Mouse (Mus musculus) embryonic facial prominence, embryonic 10.5 days (tissue): ENCODE results near the gene Aspg. TPM values are rescaled to one million over a fixed set of nuclear protein-coding genes. Genes with fewer than 3 reads are reported as not detected.

Source experiments
- DNase-seq: peaks from one replicate; pipeline ENCODE4 v3.0.0-alpha.2; 2017; ENCODE audit warnings: low spot score
- H3K27ac ChIP-seq: fragments of 300-500 bp; sonication (generic); replicated peaks from 2 replicates; pipeline ENCODE4 v1.5.1; 2016; ENCODE audit warnings: mild to moderate bottlenecking
- H3K27me3 ChIP-seq: fragments of 300-500 bp; sonication (generic); replicated peaks from 2 replicates; pipeline ENCODE4 v1.6.1; 2016; ENCODE audit warnings: low read depth, mild to moderate bottlenecking; ENCODE audit not compliant: poor library complexity, severe bottlenecking
- H3K36me3 ChIP-seq: fragments of 300-500 bp; sonication (generic); replicated peaks from 2 replicates; pipeline ENCODE4 v1.6.1; 2016; ENCODE audit warnings: mild to moderate bottlenecking, moderate library complexity
- H3K4me1 ChIP-seq: fragments of 300-500 bp; sonication (generic); 2 replicates; pipeline ENCODE4 v1.6.1; 2016
- H3K4me3 ChIP-seq: fragments of 300-500 bp; sonication (generic); 2 replicates; pipeline ENCODE4 v1.5.1; 2016; ENCODE audit warnings: mild to moderate bottlenecking, moderate library complexity
- H3K9me3 ChIP-seq: fragments of 300-500 bp; sonication (generic); 2 replicates; pipeline ENCODE4 v1.6.1; 2016; ENCODE audit warnings: mild to moderate bottlenecking
- WGBS: fragments of 180-500 bp; shearing (Covaris S2); methylation state at CpG from one replicate; pipeline ENCODE4 v1.1.7; 2016; 5-methylcytosine and 5-hydroxymethylcytosine counted together
- polyA plus RNA-seq: library from polyadenylated mRNA; unstranded; fragments of >200 nt; fragmentation: Nextera tagmentation; extraction: Ambion mirVana; gene quantifications from 2 replicates; pipeline ENCODE4 v1.2.1, GENCODE M21; 2016

The Aspg gene
- polyA plus RNA-seq, 1 experiment from 2014 or later, result 2.7 TPM

DNA sequence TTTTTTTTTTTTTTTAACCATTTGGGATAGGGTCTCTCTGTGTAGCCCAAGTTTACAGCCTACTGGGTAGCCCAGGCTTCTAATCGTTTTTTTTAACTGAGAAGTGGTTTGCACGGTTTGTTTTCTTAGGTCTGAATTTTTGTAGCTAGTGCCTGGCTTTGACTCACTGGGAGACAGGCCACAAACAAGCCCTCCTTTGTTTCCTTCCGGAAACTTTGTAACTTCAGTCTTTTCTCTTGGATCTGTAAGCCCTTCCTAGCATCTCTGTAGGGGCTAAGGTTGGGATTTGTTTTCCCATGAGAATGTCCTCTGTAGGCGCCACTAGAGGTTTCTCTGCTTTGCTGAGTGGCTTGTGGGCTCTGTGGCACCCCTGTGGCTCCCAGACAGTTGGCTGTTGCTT, 6.4 kb upstream of the Aspg start:
- Histone ChIP-seq H3K36me3 (no peaks in the 10 kb centered on the region), H3K9me3 (no peaks in the 10 kb centered on the region), H3K27me3 (no peaks in the 10 kb centered on the region; the same call in 1 of the 2 replicates), H3K27ac (no peak overlapping the region), H3K4me1 (peaks cover 6% of the 10 kb centered on the region; the same call in 1 of the 2 replicates), H3K4me3 (no peak overlapping the region)
- 39% methylated on average over 4 of the region's 4 CpGs for WGBS
- no peak for DNase-seq

GRCm38 (mm10) chr12:112101045-112101444, 5.4 kb upstream of the Aspg start:
- Histone ChIP-seq H3K27me3 (peaks cover 1% of the 10 kb centered on the region; the same call in 1 of the 2 replicates), H3K36me3 (no peaks in the 10 kb centered on the region), H3K4me3 (no peak overlapping the region), H3K4me1 (peaks cover 6% of the 10 kb centered on the region; the same call in 1 of the 2 replicates), H3K27ac (no peak overlapping the region; the same call in 1 of the 2 replicates), H3K9me3 (no peaks in the 10 kb centered on the region)
- 64% methylated on average over 4 of the region's 4 CpGs for WGBS
- no peak for DNase-seq

GRCm38 (mm10) chr12:112103179-112103578, 3.3 kb upstream of the Aspg start:
- no peaks in the 10 kb centered on the region for H3K36me3 ChIP-seq
- peaks cover 23% of the 10 kb centered on the region for H3K4me1 ChIP-seq
- no peak overlapping the region for H3K4me3 ChIP-seq
- DNase-seq, result no peak
- H3K27ac ChIP-seq, result no peak overlapping the region
- 92% methylated on average over 5 of the region's 5 CpGs for WGBS
- H3K9me3 ChIP-seq, result no peaks in the 10 kb centered on the region
- H3K27me3 ChIP-seq, result peaks cover 23% of the 10 kb centered on the region

- no peak for DNase-seq
- Histone ChIP-seq H3K27ac (no peak overlapping the region), H3K4me1 (peaks cover 23% of the 10 kb centered on the region), H3K4me3 (no peak overlapping the region), H3K9me3 (no peaks in the 10 kb centered on the region), H3K27me3 (peaks cover 24% of the 10 kb centered on the region), H3K36me3 (no peaks in the 10 kb centered on the region)
- WGBS, result 88% methylated on average over 11 of the region's 11 CpGs
These were observed 1.6 kb upstream of the Aspg start for GRCm38 (mm10) chr12:112104890-112105289.

DNA sequence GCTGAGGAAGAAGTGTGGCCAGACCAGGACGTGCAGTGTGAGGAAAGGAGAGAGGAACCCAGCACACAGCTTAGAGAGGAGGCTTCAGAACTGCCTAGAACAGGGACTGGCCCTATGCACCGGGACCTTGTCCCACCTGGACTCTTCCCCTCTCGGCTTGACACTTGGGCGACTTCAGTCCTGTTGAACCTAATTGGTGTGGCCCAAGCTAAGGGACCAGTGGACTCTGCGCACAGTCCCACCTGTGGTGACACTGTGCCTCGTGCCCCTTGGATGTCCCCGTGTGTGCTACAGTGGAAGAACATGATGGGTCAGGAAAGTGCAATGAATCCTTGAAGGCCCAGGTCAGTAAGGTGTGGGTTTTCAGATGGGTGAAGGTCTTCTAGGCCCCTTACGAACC, 1.2 kb downstream of the Aspg start:
- WGBS, result 83% methylated on average over 8 of the region's 8 CpGs
- Histone ChIP-seq H3K4me1 (peaks cover 21% of the 10 kb centered on the region), H3K4me3 (no peak overlapping the region), H3K27me3 (peaks cover 44% of the 10 kb centered on the region), H3K9me3 (no peaks in the 10 kb centered on the region), H3K27ac (no peak overlapping the region), H3K36me3 (no peaks in the 10 kb centered on the region)
- no peak for DNase-seq

- no peak for DNase-seq
- no peak overlapping the region for H3K4me3 ChIP-seq
- H3K27me3 ChIP-seq, result peaks cover 44% of the 10 kb centered on the region
- no peaks in the 10 kb centered on the region for H3K9me3 ChIP-seq
- WGBS, result 87% methylated on average over 11 of the region's 11 CpGs
- H3K36me3 ChIP-seq, result no peaks in the 10 kb centered on the region
- H3K4me1 ChIP-seq, result peaks cover 31% of the 10 kb centered on the region
- no peak overlapping the region for H3K27ac ChIP-seq
These were observed 2.4 kb downstream of the Aspg start for GRCm38 (mm10) chr12:112108696-112109445.

DNA sequence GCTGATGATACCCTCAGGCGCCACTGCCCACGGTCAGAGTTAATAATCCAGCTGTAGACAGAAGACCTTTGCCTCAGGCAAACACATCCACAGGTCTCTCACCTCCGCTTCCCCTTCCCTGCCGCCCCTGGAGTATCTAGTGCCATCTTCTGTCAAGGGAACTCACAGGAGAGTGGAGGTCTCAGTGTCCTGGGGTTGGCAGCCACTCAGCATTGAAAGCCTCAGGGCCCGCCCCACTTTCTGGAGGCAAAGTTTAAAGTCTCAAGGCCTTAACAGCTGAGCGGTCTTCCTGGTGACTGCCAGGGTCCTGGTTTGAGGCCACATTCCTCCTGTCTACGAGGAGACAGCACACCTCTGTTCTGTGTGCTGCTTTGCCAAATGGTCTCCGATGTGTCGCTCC, 3.2 kb downstream of the Aspg start:
- H3K27me3 ChIP-seq, result peaks cover 52% of the 10 kb centered on the region
- WGBS, result 82% methylated on average over 9 of the region's 9 CpGs
- no peaks in the 10 kb centered on the region for H3K9me3 ChIP-seq
- no peak for DNase-seq
- no peak overlapping the region for H3K27ac ChIP-seq
- H3K4me3 ChIP-seq, result no peak overlapping the region
- H3K4me1 ChIP-seq, result peaks cover 31% of the 10 kb centered on the region
- no peaks in the 10 kb centered on the region for H3K36me3 ChIP-seq

DNA sequence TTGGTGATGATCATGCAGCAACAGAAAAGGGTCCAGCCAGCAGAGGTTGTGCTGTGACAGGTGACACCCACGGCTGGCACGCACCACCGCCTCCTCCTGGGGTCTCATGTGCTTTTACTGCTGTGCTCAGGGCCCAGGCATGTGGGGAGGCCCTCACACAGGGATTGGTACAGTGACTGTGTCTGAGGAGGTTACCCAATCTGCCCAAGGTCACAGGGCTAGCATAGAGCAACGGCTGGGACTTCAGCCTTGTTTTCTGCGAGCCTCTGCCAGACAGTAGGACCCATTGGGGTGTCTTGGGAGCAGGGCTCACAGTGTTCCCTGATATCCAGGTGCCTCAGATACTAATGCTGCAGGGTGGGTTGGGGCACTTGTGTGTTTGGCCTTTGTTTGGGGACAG, 4.8 kb downstream of the Aspg start:
- WGBS, result 89% methylated on average over 5 of the region's 5 CpGs
- Histone ChIP-seq H3K9me3 (no peaks in the 10 kb centered on the region), H3K4me1 (peaks cover 28% of the 10 kb centered on the region), H3K36me3 (no peaks in the 10 kb centered on the region), H3K27me3 (peaks cover 50% of the 10 kb centered on the region), H3K27ac (no peak overlapping the region), H3K4me3 (no peak overlapping the region)
- DNase-seq, result no peak

DNA sequence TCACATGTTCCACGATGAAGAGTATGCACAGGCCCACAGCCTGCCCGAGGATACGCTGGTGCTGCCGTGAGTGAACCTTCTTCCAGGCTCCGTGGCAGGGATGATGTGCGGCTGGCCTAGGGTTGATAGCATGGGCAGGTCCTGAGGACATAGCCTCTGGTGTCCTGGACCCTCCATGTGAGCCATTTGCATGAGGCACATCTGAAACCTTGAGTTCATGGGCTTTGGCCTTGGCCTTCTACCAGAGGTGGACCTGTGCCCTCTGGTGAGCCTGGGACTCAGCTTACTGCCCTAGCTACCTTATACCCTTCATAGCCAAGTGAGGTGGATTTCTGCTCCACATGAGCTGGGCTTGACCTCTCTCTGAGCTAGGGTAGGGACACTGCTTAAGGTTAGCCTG, 5.8 kb downstream of the Aspg start:
- Histone ChIP-seq H3K4me1 (peaks cover 19% of the 10 kb centered on the region), H3K4me3 (no peak overlapping the region), H3K27me3 (peaks cover 46% of the 10 kb centered on the region), H3K9me3 (no peaks in the 10 kb centered on the region), H3K27ac (no peak overlapping the region), H3K36me3 (no peaks in the 10 kb centered on the region)
- 92% methylated on average over 6 of the region's 6 CpGs for WGBS
- DNase-seq, result no peak

DNA sequence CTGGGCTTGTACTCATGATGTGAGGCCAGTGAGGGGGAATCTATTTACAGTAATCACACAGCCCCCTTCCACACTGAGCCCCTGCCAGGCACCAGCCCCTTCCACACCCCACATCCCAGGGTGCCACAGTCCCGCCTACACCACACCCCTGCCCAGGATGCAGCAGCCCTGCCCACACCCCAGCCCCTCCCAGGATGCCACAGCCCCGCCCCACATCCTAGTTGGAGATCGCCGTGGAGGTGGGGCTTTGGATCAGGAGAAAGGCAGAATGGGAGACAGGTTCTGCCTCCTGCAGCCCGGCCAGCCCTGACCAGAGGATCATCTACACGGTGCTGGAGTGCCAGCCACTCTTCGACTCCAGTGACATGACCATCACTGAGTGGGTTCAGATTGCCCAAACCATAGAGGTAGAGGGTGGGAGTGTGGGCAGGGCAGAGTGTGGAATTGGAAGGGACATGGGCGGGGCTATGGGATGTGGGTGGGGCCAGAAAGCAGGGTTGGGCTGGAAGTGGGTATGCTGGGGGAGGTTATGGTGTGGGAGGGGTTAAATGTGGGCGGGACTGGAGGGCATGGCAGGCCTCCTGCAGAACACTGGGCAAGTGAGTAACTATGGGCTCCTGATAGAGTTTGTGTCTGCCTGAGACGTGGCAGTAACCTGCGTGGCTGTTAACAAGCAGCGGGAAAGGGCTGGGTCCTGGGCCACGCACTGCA, 6.4 kb downstream of the Aspg start:
- no peak for DNase-seq
- WGBS, result 21% methylated on average over 13 of the region's 13 CpGs

GRCm38 (mm10) chr12:112113710-112114109, 7.2 kb downstream of the Aspg start:
- H3K4me3 ChIP-seq, result no peak overlapping the region
- peaks cover 40% of the 10 kb centered on the region for H3K27me3 ChIP-seq
- DNase-seq, result peak; percentile 85
- no peaks in the 10 kb centered on the region for H3K9me3 ChIP-seq
- peaks cover 16% of the 10 kb centered on the region for H3K4me1 ChIP-seq
- no peak overlapping the region; the same call in 1 of the 2 replicates for H3K27ac ChIP-seq
- no peaks in the 10 kb centered on the region for H3K36me3 ChIP-seq
- 12% methylated on average over 7 of the region's 7 CpGs for WGBS

More for the DNA sequence above, 6.4 kb downstream of the Aspg start:
- Histone ChIP-seq H3K4me3 (no peak overlapping the region), H3K27me3 (peaks cover 44% of the 10 kb centered on the region), H3K9me3 (no peaks in the 10 kb centered on the region), H3K36me3 (no peaks in the 10 kb centered on the region), H3K4me1 (peaks cover 14% of the 10 kb centered on the region), H3K27ac (peak overlapping the region; percentile 51; the same call in 1 of the 2 replicates)

GRCm38 (mm10) chr12:112117006-112117405, 10.5 kb downstream of the Aspg start:
- peaks cover 20% of the 10 kb centered on the region for H3K4me1 ChIP-seq
- H3K36me3 ChIP-seq, result no peaks in the 10 kb centered on the region
- no peak for DNase-seq
- H3K27me3 ChIP-seq, result peaks cover 25% of the 10 kb centered on the region
- 82% methylated on average over 5 of the region's 5 CpGs for WGBS
- no peak overlapping the region for H3K4me3 ChIP-seq
- H3K9me3 ChIP-seq, result no peaks in the 10 kb centered on the region
- H3K27ac ChIP-seq, result no peak overlapping the region

- no peaks in the 10 kb centered on the region for H3K9me3 ChIP-seq
- H3K4me3 ChIP-seq, result no peak overlapping the region
- no peaks in the 10 kb centered on the region for H3K36me3 ChIP-seq
- peaks cover 22% of the 10 kb centered on the region for H3K27me3 ChIP-seq
- peaks cover 19% of the 10 kb centered on the region for H3K4me1 ChIP-seq
- H3K27ac ChIP-seq, result no peak overlapping the region
- DNase-seq, result no peak
- 77% methylated on average over 7 of the region's 7 CpGs for WGBS
These were observed 11.2 kb downstream of the Aspg start for GRCm38 (mm10) chr12:112117649-112118048.
